Mouse (Mus musculus) lung, embryonic 14.5 days (tissue): ENCODE data around the gene 1600014C23Rik. TPM values are rescaled to one million over a fixed set of nuclear protein-coding genes. Genes with fewer than 3 reads are reported as not detected.

Source experiments
- ATAC-seq: fragments of 200-750 bp; cut with Nextera tagmentation; 2 replicates; pipeline ENCODE4 v1.8.0; 2017; ENCODE audit warnings: mild to moderate bottlenecking, moderate TSS enrichment, moderate library complexity; ENCODE audit not compliant: insufficient read depth
- DNase-seq: peaks from one replicate; pipeline ENCODE4 v3.0.0-alpha.2; 2015
- H3K27ac ChIP-seq: fragments of 300-500 bp; sonication (generic); 2 replicates; pipeline ENCODE4 v1.5.1; 2014; ENCODE audit warnings: low read depth, mild to moderate bottlenecking, moderate library complexity
- H3K27me3 ChIP-seq: fragments of 300-500 bp; sonication (generic); 2 replicates; pipeline ENCODE4 v1.6.1; 2014; ENCODE audit warnings: low read length, control low read depth; ENCODE audit not compliant: insufficient read depth
- H3K36me3 ChIP-seq: fragments of 300-500 bp; sonication (generic); 2 replicates; pipeline ENCODE4 v1.6.1; 2014; ENCODE audit warnings: control low read depth; ENCODE audit not compliant: insufficient read depth
- H3K4me1 ChIP-seq: fragments of 300-500 bp; sonication (generic); 2 replicates; pipeline ENCODE4 v1.6.1; 2014; ENCODE audit warnings: antibody characterized with exemption, control low read depth; ENCODE audit not compliant: insufficient read depth
- H3K4me2 ChIP-seq: fragments of 300-500 bp; sonication (generic); 2 replicates; pipeline ENCODE4 v1.6.1; 2014; ENCODE audit warnings: mild to moderate bottlenecking
- H3K4me3 ChIP-seq: fragments of 300-500 bp; sonication (generic); 2 replicates; pipeline ENCODE4 v1.5.1; 2014; ENCODE audit warnings: low read depth, low read length
- H3K9ac ChIP-seq: fragments of 300-500 bp; sonication (generic); 2 replicates; pipeline ENCODE4 v1.6.1; 2014
- H3K9me3 ChIP-seq: fragments of 300-500 bp; sonication (generic); 2 replicates; pipeline ENCODE4 v1.6.1; 2016; ENCODE audit warnings: low read depth, low read length, control low read depth
- CTCF ChIP-seq: IDR thresholded peaks from 2 replicates; pipeline ENCODE4 v1.5.1; 2016; ENCODE audit warnings: antibody characterized with exemption, low read depth
- WGBS: fragments of 180-500 bp; shearing (Covaris S2); extraction: QIAGEN DNeasy Blood & Tissue Kit; methylation state at CpG from one replicate; pipeline ENCODE4 v1.1.7; 2014; 5-methylcytosine and 5-hydroxymethylcytosine counted together
- polyA plus RNA-seq: library from polyadenylated mRNA; unstranded; fragments of >200 nt; fragmentation: Nextera tagmentation; extraction: Ambion mirVana; gene quantifications from 2 replicates; pipeline ENCODE4 v1.2.1, GENCODE M21; 2014

Gene 1600014C23Rik
- polyA plus RNA-seq, 1 experiment from 2014 or later: not detected

DNA sequence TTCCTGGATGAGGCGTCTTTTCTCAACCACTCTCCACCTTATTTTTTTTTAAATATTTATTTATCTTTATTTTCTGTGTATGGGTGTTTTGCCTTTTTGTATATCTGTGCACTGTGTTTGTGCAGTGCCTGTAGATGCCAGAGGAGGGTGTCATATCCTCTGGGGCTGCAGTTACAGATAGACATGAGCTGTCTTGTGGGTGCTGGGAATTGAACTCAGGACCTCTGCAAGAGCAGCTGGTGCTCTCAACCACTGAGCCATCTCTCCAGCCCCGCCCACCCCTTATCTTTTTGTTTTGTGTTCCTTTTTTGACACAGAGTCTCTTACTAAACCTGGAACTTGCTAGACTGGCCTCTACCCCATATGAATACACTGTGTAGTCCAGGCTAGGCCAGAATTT lies 6.2 kb downstream of the 1600014C23Rik start:
- DNase-seq: no peak
- no peak for ATAC-seq
- H3K9ac ChIP-seq: no peak overlapping the region

DNA sequence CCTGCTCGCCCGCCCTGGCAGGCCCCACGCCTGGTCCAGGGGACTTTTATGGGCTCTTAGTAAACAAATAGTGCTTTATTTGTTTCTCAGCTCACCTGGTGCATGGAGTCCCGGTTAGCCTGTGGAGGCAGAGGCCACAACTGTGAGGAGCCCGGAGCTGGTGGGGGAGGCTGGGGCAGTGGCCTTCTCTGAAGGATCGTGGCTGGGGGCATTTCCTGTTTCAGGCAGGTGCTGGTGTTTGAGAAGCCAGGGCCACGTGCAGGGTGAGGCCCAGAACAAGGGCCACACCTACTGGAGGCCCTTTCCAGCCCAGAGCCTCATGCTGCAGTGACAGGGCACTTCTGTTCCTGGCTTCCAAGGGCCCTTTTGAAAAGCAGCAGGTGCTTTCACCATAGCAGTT lies 7.4 kb downstream of the 1600014C23Rik start:
- H3K9ac ChIP-seq: no peak overlapping the region
- 33% methylated on average over 7 of the region's 7 CpGs for WGBS
- H3K27me3 ChIP-seq: no peaks in the 10 kb centered on the region
- ATAC-seq (no peak), DNase-seq (peak; percentile 28)
- H3K9me3 ChIP-seq: no peaks in the 10 kb centered on the region
- no peaks in the 10 kb centered on the region for H3K36me3 ChIP-seq
- no peak for TF ChIP-seq CTCF
- peak overlapping the region; percentile 46; the same call in 1 of the 2 replicates for H3K27ac ChIP-seq
- no peaks in the 10 kb centered on the region for H3K4me1 ChIP-seq
- H3K4me2 ChIP-seq: no peak overlapping the region
- H3K4me3 ChIP-seq: no peak overlapping the region

More for the DNA sequence above, 6.2 kb downstream of the 1600014C23Rik start:
- Histone ChIP-seq H3K4me1 (no peaks in the 10 kb centered on the region), H3K4me3 (no peak overlapping the region), H3K36me3 (no peaks in the 10 kb centered on the region), H3K9me3 (no peaks in the 10 kb centered on the region), H3K27me3 (0 out of 2 replicates have a peak, but pooled peaks cover 2% of the 10 kb centered on the region), H3K27ac (no peak overlapping the region), H3K4me2 (no peak overlapping the region)
- TF ChIP-seq CTCF: no peak
- WGBS: 76% methylated on average over 2 of the region's 2 CpGs

DNA sequence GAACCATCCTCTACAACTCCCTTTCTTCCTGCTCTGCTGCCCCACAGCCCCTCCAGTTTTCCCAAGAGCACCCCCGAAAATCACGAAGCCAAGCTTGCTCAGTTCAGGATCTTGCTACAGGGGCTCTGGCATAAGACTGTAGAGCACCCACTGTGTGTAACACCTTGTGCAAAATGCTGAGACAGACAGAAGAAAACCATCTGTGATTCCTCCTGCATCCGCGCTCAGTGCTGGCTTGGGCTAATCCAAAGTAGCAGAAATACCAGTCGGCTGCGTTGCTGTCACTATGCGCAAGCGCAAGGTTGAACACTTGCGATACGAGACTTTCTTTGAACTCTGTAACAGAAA lies 9.1 kb downstream of the 1600014C23Rik start:
- WGBS: 79% methylated on average over 10 of the region's 10 CpGs
- DNase-seq: no peak

DNA sequence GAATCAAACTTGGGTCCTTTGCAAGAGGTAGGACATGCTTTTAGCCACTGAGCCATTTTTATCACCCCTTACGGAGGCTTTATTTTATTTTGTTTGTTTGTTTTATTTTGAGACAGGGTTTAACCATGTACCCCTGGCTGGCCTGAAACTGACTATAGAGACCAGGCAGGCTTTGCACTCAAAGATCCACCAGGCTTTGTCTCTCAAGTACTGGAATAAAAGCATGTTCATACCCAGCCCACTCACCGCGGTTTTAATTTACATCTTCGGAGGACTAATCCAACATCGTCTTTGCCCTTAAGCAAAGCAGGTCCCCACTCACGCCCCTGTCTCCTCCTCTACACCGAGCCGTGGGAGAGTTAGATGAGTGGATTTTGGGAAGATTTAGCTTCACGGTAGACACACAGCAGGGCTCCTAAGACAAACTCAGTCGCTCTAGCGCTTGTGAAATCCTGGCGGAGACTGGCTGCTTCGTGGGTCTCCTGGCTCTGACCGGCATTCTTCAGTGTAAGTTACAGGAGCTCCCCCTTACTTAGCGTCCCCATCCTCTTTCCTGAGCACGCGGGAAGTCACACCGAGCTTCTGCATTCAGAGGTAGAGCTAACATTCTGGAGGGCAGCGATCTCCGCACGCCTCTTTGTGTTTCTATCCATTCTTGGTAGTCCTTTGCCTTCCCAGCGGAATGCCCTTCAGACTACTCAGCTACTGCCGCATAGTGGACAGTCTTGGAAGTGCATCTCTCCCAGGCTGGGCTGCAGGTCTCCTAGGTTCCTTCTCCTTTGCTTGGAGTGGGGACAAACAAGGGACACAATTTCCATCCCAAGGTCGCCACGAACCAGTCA lies 9.7 kb downstream of the 1600014C23Rik start:
- TF ChIP-seq CTCF: peak; percentile 100
- DNase-seq: peak; percentile 96
- peak overlapping the region; percentile 43 for H3K4me3 ChIP-seq
- H3K36me3 ChIP-seq: no peaks in the 10 kb centered on the region
- peak overlapping the region; percentile 26; the same call in 1 of the 2 replicates for H3K27ac ChIP-seq
- peak overlapping the region; percentile 74 for H3K4me2 ChIP-seq
- peak; percentile 67 for ATAC-seq
- WGBS: 4% methylated on average over 25 of the region's 25 CpGs
- H3K9me3 ChIP-seq: no peaks in the 10 kb centered on the region
- H3K9ac ChIP-seq: peak overlapping the region; percentile 67
- no peaks in the 10 kb centered on the region for H3K27me3 ChIP-seq
- no peaks in the 10 kb centered on the region for H3K4me1 ChIP-seq

More for the DNA sequence above, 9.1 kb downstream of the 1600014C23Rik start:
- H3K4me1 ChIP-seq: no peaks in the 10 kb centered on the region
- H3K27me3 ChIP-seq: no peaks in the 10 kb centered on the region
- H3K9ac ChIP-seq: no peak overlapping the region
- no peaks in the 10 kb centered on the region for H3K36me3 ChIP-seq
- no peak overlapping the region for H3K4me2 ChIP-seq
- no peak overlapping the region for H3K27ac ChIP-seq
- ATAC-seq: peak; percentile 22; the same call in 1 of the 2 replicates
- no peak for TF ChIP-seq CTCF
- no peak overlapping the region for H3K4me3 ChIP-seq
- H3K9me3 ChIP-seq: no peaks in the 10 kb centered on the region

DNA sequence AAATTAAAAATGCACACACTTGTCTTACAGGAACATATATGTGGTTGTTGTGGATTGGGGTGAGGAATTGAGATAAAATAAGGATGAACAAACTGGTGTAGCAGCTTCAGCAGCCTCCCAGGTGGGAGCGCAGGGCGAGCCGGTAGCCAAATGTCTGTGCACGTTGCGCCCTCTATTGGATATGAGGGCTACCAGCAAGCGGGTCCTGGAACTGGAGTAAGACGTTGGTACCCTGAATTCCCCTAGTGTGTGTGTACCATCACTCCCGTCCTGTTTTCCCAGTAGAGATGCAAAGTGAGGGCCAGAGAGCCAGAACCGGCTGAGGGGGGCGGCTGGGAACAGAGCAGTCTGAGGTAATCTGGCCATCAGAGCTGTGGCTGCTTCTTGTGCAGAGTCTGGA lies 15.3 kb downstream of the 1600014C23Rik start:
- peak; percentile 83 for TF ChIP-seq CTCF
- Histone ChIP-seq H3K4me3 (no peak overlapping the region), H3K9ac (no peak overlapping the region), H3K27me3 (no peaks in the 10 kb centered on the region), H3K4me1 (no peaks in the 10 kb centered on the region), H3K36me3 (no peaks in the 10 kb centered on the region), H3K4me2 (no peak overlapping the region), H3K27ac (no peak overlapping the region), H3K9me3 (no peaks in the 10 kb centered on the region)
- no peak for ATAC-seq
- WGBS: 6% methylated on average over 10 of the region's 10 CpGs
- DNase-seq: peak; percentile 84

DNA sequence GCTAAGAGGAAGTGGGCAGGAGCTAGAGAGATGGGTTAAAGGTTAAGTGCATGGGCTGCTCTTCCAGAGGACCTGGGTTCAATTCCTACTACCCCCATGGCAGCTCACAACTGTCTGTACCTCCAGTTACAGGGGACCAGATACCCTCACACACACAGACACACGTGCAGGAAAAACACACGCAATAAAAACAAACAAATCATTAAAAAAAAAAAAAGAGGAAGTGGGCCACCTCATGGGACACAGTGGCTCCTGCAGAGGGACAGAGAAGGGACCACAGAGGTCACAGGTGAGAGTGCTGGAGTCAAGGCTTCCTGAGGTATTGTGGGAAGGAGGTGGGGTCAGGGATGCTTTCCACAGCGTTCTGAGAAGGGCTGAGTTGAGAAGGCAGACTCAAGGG lies 22.1 kb downstream of the 1600014C23Rik start:
- DNase-seq (no peak), ATAC-seq (no peak)
- no peak for TF ChIP-seq CTCF
- H3K9ac ChIP-seq: no peak overlapping the region
- no peaks in the 10 kb centered on the region for H3K36me3 ChIP-seq
- no peaks in the 10 kb centered on the region for H3K4me1 ChIP-seq
- no peaks in the 10 kb centered on the region for H3K9me3 ChIP-seq
- no peaks in the 10 kb centered on the region for H3K27me3 ChIP-seq
- 53% methylated on average over 3 of the region's 3 CpGs for WGBS
- no peak overlapping the region for H3K4me2 ChIP-seq
- H3K4me3 ChIP-seq: no peak overlapping the region
- H3K27ac ChIP-seq: no peak overlapping the region

DNA sequence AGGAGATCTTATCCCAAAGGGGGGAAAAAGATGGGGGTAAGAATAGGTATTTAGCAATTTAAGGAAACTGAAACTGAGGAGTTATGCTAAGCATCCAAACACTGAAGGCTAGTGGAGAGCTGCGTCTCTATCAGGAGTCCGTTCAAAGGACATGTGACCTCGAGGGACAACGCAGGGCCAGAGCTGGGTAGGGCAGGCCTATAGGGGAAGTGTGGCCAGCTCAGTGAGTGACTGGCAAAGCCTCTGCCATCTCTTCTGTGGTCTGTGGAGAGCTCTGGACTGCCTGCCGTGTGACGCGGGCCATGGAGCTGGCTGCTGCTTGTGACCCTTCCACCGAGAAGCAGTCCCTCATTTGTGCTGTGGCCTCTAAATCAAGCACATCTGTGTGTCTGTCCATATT lies 23.2 kb downstream of the 1600014C23Rik start:
- no peak for TF ChIP-seq CTCF
- ATAC-seq: no peak
- 72% methylated on average over 8 of the region's 8 CpGs for WGBS

More for the DNA sequence above, 23.2 kb downstream of the 1600014C23Rik start:
- no peaks in the 10 kb centered on the region for H3K9me3 ChIP-seq
- no peaks in the 10 kb centered on the region for H3K4me1 ChIP-seq
- no peak for DNase-seq
- no peaks in the 10 kb centered on the region for H3K27me3 ChIP-seq
- H3K9ac ChIP-seq: no peak overlapping the region
- no peak overlapping the region for H3K27ac ChIP-seq
- H3K4me2 ChIP-seq: no peak overlapping the region
- H3K36me3 ChIP-seq: no peaks in the 10 kb centered on the region
- H3K4me3 ChIP-seq: no peak overlapping the region
